Mouse (Mus musculus) lung, postnatal 10 days (tissue): Measurements from ENCODE around the gene Mef2c.

Source experiments
- DNase-seq: peaks from one replicate; pipeline ENCODE4 v3.0.0; 2021

Mef2c gene

DNA sequence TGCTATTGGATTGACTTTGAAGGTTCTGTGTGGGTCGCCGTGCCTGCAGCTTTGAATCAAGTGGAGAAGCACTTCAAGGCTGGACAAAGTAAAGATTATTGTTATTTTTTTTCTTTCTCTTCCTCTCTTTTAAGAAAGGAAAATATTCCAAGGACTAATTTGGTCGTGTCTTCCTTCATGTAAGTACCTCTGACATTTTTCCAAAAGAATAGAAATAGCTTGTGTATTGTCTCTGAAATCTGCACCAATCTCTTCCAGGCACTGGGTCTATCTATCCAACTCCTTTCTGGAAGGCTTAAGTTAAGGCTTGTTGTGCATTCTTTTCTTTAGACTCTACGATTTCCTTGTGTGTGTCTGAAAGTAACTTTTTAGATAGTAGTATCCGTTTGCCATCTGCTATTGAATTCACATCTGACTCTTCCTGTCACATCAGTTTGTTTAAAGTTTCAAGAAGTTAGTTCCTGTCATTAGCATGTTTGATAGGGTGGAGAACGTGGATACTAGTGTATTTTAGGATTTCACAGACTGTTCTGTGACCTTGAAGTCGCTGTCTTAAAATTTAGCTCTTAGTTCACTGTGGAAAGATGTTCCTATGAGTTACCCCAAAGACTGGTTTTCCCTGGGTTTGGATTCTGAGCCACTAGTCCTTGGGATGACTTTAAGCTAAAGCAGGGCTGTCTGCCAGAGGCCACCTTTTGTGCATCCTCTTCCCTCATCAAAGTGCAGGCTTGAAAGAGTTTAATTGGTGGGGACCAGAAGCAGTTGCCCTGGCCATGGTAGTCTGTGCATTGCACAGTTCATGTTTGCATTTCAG is 21.3 kb downstream of the Mef2c start:
- no peak for DNase-seq

DNA sequence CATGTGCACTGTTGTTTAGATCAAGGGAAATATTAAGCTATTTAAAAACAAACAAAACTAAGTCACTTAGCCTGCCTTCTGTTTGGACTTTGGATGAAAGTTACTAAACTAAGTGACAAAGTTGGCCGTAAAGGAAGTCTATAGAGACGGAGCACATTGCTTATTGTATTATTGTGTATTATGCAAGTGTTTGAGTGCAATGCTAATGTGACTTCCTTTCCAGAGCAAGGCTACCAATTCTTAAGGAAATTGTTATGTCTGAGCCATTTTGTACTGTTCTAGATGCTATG is 21.8 kb downstream of the Mef2c start:
- no peak for DNase-seq

DNA sequence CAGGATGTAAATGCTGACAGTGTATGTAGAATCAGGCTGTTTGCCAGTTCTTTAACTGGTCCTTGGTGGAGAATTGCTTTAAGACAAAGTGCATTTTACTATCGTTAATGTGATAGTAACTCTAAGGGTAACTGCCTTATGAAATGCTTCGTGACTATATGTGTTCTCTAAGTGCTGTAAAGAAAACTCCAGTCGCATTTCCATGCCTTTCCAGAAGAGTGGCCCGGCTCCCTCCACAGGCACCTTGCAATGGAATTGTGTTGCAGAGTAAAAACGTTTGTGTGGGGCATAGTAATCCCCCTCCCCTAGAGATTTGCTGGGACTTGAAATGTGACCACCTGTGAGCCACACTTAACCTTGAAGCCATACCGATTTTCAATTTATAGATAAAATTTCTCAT is 22.2 kb downstream of the Mef2c start:
- no peak for DNase-seq

DNA sequence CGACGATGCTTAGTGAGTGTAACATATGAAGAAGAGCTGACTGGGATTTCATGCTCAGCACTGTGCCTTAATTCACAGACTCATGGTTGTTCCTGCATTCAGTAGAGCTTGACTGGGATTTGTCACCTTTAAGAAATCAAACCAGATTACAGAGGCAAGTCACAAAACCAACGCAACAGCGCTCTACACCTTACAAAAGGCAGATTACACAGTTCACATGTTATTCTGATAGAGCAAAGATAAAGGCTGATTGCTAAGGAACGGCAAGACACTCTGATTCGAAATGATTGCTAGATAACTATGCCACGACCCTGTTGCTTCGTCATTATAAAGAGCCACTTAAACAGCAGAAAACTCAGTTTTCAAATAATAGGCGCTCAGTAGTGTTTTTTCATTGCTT is 24.1 kb downstream of the Mef2c start:
- no peak for DNase-seq

DNA sequence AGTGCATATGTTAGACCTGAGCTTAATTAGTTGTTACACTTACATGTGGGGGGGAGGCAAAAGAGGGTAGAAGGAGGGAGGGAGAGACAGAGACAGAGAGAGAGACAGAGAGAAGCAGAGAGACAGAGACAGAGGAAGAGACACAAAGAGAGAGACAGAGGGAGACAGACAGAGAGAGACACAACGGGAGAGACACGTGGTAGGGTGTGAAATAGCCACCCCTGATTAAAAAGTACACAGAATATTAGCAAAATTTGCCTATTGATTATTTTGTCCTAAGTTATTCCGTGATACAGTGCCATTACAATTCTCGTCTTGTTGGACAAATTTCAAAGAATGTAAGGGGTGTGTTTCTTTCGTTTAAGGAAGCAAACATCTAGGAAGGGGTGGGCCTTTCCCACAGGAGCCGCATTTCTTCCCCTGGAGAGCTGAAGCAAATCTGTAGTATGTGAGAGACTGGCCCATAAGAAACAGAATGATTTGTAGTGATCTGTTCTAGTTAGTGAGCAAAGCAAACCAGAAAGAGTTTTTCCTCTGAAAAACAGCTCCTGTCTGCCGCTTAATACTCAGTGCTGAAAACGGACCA is 26.0 kb downstream of the Mef2c start:
- no peak for DNase-seq

DNA sequence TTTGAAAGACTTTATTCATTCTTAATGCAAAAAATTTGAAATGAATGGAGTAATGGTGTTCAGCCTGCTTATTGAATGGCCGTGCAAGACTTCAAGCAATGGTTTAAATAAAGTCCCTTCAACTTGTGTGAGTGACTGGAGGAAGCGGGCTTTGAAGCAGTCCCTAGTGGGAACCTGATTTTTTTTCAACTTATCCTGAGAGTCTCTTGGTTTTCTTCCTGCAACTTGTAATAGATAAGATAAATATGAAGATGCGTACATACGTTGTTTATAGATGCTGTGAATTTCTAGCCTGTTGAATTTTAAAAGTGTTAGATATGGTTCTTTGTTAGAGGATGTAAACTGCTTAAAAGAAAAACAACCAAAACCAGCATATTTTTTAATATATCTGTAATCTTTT is 27.1 kb downstream of the Mef2c start:
- no peak for DNase-seq

DNA sequence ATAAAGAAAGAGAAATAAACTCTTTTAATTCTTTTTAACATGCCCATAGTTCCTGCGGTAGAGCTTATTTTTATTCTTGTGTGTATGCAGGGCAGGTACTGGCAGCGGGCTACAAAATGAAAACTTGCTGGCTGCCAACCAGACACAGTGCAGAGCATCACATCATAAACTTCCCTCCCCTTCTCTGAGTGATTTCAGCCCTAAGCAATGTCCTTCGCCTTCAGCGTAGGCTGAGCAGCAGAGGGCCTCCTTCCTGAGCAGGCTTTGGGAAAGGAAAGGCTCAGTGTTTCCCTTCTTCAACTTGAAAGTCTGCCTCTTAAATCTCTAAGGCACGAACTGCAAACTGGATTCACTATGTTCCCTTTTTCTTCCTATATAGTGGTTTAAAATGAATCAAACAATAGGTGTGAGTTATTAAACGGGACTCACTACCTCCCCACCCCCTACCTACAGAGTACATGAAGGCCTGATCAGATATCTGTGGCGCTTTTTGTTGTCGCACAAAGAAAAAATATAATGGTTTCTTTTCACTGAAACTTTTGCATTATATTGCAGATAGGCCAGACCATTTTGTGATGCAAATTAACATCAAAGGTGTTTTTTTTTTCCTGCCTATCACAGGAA is 28.2 kb downstream of the Mef2c start:
- peak; percentile 69 for DNase-seq

DNA sequence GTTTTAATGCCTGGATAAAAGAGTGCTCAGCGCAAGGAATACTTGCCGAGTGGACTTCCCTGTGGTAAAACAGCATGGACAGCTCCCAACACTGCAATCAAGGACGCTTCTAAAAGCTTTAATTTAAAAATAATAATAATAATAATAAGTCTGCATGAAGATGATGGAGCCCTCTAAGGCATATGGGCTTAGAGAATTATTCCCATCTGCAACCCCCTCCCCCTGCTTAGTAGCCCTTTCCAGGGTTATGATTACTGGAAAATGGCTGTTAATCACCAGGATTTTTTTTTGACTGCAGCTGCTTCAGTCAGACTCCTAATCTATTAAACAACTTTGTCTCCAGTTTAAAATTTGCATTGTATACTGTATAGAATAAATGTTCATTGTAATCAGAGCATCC is 32.5 kb downstream of the Mef2c start:
- no peak for DNase-seq

DNA sequence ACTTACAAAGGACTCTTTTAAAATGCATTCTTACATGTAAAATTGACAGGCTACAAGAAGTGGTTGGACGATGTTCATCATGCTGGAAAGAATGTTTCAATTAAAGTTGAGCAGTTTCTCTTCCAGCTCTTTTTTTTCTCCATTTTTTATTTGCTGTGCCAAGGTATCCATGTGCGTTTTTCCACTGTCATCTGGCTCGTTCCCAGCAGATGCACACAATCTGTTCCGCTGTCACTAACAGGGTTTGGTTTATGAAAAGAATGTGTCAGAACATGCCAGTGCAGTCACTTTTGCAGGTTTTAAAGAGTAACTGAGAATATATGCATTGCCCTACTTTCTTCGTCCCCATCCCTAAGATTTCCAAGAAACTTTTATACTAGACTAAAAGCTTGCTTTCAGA is 33.3 kb downstream of the Mef2c start:
- no peak for DNase-seq

DNA sequence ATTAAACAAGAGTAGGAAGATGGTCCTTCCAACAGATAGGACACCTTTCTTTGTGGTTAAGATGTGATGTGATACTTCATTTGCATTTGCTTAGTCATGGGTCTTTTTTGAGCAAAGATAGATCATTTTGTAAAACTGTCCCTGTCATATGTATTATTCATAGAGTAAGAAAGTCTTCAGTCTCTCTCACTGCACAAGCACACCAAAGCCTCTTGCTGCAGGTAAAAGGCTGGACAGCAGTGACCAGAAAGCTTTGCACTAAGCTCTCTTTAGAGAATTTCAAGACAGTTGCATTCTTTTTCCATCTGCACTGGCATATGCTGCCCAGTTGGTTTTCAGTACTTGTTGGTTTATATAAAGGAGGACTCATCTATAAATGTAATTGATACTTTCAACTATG is 36.1 kb downstream of the Mef2c start:
- no peak for DNase-seq

DNA sequence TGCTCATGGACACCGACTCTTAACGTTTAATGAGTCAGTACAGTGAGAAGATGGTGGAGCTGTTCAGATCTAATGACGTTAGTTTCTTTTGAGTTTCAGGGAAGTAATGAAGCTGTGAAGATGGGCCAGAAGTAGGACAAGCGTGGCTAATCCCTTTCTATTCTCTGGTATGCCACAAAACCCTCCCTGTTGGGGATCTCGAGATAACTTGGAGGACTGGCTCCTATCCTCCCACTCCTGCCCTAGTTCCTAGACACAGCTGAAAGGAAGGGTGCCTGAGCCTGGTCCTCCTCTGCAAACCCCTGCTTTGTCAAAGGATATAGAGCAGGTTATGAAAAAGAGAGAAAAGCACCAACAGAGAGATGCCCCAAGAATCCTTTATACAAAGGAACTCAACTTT is 38.8 kb downstream of the Mef2c start:
- DNase-seq, result no peak

DNA sequence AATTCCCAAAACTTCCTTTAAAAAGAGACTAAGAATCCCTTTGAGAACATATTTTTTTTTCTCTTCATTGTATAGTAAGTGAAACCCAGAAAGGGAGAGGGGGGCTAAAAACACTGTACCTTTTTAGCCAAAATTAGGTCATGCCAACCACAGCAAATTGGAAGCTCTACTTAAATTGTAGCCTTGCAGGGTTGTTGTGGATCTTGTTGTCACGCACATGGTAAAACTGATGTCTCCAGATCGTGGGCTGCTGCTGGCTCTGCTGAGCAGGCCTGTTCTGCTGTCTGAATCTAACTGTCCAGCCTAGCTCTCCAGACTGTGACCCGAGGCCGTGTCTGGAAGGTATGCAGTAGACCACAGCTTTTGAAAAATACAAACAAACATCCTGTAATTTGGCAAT is 40.9 kb downstream of the Mef2c start:
- no peak for DNase-seq

DNA sequence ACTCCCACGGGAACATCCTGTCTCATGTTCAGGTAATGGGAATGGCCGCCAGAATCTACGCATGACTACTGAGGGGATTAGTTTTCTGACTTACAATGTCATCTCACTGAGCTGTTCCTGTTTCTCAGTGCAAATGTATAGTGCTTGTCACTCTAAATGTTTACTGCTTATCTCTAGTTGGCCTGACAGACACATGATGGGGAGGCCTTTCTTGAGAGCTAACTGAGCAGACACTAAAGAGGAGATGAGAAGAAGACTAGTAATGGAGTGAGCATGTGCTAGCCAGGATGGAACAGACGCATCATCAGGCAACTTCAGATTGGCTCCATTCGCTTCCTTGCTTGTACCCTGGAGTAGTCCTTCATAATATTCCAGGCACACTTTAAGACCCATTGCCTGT is 43.0 kb downstream of the Mef2c start:
- DNase-seq, result no peak

DNA sequence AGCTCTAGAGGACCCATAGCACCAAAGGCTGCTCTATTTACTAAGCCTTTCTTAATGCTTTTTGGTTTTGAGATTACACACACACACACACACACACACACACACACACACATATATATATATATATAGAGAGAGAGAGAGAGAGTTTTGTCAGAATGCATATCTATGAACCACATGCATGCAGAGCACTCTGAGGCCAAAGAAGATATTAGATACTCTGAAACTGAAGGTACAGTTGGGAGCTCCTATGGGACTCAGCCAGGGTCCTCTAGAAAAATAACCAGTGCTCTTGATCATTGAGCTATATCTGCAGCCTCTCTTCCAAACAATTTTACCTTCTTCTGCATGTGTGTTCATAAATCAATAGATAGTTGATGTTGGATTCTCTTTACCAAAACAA is 47.4 kb downstream of the Mef2c start:
- DNase-seq, result no peak

DNA sequence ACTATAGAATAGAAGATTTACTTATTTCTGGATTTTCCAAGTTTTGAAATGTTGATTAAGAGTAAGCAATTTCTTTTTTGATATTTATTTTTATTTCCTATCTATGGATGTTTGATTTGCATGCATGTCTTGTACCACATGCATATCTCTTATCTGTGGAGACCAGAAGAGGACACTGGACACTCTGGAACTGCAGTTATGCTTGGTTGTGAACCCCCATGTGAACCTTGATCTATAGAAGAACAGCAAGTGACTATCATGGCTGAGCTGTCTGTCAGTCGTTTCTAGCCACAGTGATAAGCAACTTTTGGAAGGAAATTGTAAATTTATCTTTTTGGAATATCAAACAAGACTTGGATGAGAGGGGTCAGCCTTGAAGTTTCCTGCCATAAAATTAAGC is 48.2 kb downstream of the Mef2c start:
- DNase-seq, result no peak

DNA sequence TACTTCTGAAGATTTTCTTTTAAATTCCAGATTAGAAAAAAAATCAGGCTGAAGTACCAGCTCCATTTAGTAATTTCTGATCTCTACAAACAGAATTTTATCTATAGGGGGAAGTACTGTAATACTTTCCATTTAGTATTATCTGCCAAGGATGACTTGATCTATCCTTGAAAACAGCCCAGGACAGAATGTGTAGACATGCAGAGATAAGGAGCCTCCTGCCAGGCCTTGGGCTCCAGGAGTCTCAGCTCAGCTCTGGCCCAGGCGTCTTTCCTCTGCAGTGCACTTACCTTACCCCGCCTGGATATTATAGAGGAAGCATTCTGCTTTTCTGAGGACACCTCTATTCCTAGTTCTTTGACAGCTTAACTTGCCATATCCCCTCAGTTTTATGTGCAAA is 59.4 kb downstream of the Mef2c start:
- no peak for DNase-seq

DNA sequence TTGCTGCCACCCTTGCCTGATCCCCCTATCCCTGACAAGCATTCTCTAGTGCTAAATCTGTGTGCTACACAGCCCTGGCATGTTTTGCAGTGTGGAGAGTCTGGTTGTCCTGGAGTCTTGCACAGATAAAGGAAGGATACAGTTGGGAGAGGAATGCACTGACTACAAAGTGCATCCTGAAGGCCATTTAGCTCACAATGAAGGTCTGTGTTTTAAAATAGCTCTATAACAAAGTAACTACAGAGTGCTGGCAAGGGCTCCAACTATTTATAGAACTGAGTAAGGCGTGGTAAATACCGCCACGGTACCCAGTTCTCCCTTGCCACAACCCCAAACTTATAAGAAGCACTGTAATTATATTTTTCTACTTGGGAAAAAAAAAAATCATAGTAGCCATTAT is 61.9 kb downstream of the Mef2c start:
- peak; percentile 12 for DNase-seq

DNA sequence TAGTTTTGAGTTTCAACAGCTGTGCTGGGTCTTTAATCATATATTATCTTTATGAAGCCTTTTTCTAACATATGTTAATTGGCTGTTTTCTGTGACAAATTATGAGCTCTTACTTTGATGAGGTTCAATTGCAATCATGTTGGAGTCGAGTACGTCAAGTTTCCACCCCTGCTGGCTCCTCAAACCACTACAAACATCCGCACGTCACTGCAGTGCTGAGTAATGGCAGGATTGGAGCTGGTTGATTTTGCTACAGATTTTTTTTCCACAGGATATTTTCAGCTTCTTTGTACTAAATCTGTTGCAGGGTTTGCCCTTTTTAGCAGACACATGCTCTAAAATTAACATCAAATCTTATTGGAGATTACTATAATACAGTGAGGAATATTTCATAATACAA is 62.3 kb downstream of the Mef2c start:
- peak; percentile 37 for DNase-seq

DNA sequence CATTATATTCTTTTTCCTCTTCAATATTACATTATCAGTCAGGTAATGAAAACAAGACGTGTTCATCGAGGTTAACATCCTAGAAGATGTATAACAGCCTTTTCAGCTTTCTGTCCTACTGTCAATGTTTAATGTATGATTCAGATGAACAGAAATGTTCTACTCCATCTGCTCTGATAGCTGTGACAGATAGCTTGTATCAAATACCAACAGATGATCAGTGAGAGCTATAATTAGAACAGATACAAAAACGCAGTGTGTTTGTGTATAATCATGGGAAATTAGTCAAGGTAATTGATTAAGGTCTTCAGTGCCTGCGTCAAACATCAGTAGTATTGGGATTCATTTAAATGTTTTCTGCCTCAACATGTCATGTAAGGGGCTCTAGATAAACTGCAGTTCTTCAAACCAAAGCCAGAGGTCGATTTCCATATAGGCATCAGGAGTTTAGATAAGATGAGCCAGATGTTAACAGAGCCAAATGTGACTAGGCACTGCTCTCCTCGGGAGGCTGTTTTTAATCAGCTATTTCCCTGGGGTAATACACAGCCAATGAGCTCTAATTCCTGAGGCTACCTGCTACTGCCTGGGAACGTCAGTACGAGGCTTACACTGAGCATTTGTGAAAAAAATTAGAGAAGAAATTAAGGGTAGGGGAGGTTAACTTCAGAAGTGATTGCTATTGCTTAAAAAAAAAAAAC is 63.1 kb downstream of the Mef2c start:
- no peak for DNase-seq

DNA sequence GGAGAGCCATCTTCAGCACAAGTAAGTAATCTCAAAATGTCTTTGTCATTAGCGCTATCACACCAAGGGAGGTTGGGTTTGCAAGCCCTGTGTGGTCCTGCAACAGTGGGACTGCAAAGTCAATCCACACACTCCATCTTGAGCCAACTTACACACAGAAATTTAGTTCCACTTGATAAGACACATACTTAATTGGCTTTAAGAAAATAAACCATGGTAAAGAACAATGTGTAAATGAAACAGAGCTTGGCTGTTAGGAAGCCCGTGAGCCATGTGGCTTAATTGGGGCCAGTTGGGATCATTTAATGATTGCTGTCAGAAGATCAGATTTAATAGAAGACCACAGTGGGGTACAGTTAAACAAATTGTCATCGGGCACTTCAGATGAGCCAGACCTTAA is 63.8 kb downstream of the Mef2c start:
- DNase-seq, result no peak

DNA sequence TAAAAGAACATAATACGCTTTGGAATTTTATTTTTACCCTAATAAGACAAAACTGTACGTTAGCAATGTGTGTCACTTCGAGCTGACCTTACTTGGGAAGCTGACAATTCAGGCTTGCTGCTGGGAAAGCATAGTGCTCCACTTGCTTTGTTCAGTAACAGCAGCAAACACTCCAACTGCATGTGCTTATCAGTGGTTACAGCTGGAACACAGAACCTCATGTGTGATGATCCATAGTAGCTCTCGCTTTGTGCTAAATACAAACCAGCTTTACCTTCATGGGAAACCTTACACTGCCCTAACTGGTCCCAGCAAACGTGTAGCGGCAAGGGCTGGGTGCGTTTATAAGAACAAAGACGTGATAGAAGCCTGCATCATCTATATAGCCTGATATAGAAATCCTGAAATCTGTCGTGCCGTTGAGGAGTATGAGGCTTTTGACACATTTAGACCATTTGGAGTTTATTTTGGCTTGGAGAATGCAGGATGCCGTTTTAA is 65.0 kb downstream of the Mef2c start:
- no peak for DNase-seq

DNA sequence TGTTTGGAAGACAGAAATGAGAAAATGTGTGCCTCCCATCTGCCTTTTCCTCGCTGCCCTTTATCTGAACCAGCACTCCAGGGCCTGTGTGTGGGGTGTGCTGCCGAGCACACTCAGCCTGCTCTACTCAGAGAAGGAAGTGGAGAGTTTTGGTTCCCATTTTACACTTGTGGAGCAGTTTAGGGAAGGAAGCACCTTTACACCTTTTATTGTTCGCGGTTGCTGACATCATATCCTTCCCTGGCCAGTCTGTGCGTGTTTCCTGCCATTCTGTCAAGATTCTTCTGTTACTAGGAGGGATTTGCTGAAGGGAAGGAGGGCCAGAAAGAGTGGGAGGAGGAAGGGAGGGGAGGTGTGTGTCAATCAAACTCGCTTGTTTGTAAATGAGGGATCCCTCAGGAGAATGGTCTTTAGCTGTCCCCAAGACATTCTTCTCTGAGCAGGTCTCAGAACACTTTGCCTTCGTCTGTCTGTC is 68.2 kb downstream of the Mef2c start:
- DNase-seq, result peak; percentile 77

DNA sequence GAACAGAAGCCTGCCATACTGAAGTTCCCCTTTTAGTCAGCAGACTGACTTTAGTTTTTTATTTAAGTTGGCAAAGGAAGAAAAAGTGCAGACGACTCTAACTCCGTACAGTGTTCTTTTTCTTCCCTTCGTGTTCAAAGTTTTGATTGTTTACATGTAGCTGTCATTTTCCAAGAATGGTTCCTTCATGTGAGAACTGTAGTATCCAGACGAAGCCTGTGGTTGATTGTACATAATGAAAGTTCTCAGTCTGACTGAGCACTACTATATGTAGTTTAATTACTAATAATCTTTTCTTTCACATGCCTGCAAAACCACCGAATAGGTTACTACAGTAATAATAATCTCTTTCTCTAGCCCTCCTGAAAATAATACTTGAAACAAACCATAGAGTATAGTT is 68.6 kb downstream of the Mef2c start:
- no peak for DNase-seq

DNA sequence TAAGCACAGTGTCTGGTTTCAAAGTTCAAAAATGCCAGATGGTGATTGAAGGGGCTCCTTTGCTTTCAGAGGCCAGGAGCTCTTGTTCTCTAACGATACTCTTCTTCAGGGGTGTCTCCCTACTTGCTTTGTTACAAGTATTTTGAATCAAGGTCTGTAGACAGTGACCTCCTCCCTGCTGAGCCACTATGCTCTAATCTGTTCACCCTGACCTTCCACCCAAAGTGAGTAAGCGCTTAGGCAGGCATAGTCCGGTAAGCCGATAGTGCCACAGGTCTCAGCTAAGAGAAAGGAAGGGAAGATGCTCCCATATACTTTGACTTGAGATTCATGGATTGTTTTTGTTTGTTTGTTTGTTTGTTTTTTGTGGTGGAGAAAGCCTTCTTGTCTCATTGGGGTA is 69.5 kb downstream of the Mef2c start:
- no peak for DNase-seq
